Mouse (Mus musculus) stomach, postnatal 0 days (tissue): Measurements from ENCODE around the gene Col5a2.

Experiments
- CTCF ChIP-seq: IDR thresholded peaks from 2 replicates; pipeline ENCODE4 v1.5.1; 2016; ENCODE audit warnings: antibody characterized with exemption, low read depth, mild to moderate bottlenecking, moderate library complexity
- EP300 ChIP-seq: optimal IDR thresholded peaks from 2 replicates; pipeline ENCODE3; 2016; ENCODE audit warnings: antibody characterized with exemption

DNA sequence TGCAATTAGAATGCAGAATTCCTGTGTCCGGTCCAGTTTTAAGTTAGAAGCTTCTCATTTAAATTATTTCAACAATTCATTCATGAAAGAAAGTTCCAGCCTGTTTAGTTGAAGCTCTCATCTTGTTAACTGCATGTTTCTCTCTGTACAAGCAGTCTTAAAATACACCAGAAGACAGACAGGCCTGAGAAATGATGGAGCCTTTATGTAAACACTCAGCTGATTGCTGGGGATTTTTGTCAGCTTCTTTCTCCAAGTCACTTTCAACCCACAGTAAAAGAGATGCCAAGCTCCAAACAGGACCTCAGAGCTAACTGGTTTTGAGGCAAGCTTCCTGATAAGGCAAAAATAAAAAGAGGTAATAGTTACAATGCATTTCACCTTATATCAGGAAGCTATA is 14.8 kb downstream of the Col5a2 start:
- TF ChIP-seq CTCF = no peak
- no peak for TF ChIP-seq EP300
